Mouse (Mus musculus): ENCODE data around the gene Usp22. TPM values are rescaled to one million over a fixed set of nuclear protein-coding genes. Genes with fewer than 3 reads are reported as not detected.

Gene Usp22
- polyA plus RNA-seq, 1 experiment, result 107 TPM

DNA sequence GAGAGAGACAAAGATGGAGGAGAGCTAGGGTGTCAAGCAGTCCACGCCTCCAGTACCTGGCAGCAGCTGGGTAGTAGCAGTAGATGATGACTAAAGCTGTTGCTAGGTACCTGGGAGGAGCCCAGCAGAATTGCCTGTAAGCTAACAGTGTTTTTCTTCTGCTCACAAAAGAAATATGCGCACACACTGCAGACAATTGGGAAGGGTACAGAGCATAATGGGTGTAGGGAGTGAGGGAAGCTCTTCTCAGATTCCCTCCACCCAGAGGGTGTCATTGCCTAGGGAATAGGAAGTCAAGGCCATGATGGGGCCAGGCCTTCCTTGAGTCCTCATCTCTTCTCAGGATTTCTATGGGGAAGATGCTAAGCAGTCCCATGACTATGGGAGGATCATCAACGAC, 41.1 kb upstream of the Usp22 start:
- no peak overlapping the region for H3K27ac ChIP-seq (ENCODE audit: insufficient read depth, low read length)
- no peak for TF ChIP-seq EP300 (IDR thresholded peaks at IDR 0.05; ENCODE audit: insufficient read depth, low read depth, low read length)
- no peak for TF ChIP-seq CTCF (IDR thresholded peaks at IDR 0.05; ENCODE audit: low read depth, low read length)
- no peak for TF ChIP-seq POLR2A (IDR thresholded peaks at IDR 0.05; ENCODE audit: insufficient read depth, low read length)
- no peaks in the 10 kb centered on the region for H3K27me3 ChIP-seq (ENCODE audit: control insufficient read depth, insufficient read depth, low read length, poor library complexity, severe bottlenecking)
- H3K9me3 ChIP-seq (replicated peaks; ENCODE audit: control insufficient read depth, insufficient read depth, low read length, poor library complexity, severe bottlenecking), result no peaks in the 10 kb centered on the region
- no peak overlapping the region for H3K4me3 ChIP-seq (ENCODE audit: low read depth, low read length)
- H3K9ac ChIP-seq (ENCODE audit: low read depth, poor library complexity, severe bottlenecking), result no peak overlapping the region
- peaks cover 1% of the 10 kb centered on the region for H3K4me1 ChIP-seq (ENCODE audit: control insufficient read depth, insufficient read depth, low read length)
- H3K36me3 ChIP-seq (ENCODE audit: control insufficient read depth, insufficient read depth, low read length, poor library complexity, severe bottlenecking), result no peaks in the 10 kb centered on the region

DNA sequence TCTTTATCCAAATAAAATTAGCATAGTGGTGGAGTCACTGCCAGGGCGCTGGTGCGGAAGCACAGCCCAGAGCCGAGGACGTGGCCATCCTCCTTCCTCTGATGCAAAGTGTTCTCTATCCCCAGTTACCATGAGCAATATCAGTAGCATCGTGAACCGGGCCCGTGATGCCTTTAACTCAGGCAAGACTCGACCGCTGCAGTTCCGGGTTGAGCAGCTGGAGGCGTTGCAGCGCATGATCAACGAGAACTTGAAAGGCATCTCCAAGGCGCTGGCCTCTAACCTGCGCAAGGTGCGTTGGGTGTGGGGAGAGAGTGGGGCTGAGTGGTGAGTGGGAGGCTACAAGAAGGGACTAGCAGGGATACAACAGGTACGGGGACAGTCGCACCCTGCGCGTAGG, 37.2 kb upstream of the Usp22 start:
- Histone ChIP-seq H3K4me3 (ENCODE audit: low read depth, low read length) (no peak overlapping the region), H3K27me3 (ENCODE audit: control insufficient read depth, insufficient read depth, low read length, poor library complexity, severe bottlenecking) (no peaks in the 10 kb centered on the region), H3K27ac (ENCODE audit: insufficient read depth, low read length) (no peak overlapping the region), H3K9ac (ENCODE audit: low read depth, poor library complexity, severe bottlenecking) (no peak overlapping the region), H3K4me1 (ENCODE audit: control insufficient read depth, insufficient read depth, low read length) (peaks cover 1% of the 10 kb centered on the region), H3K36me3 (ENCODE audit: control insufficient read depth, insufficient read depth, low read length, poor library complexity, severe bottlenecking) (no peaks in the 10 kb centered on the region), H3K9me3 (replicated peaks; ENCODE audit: control insufficient read depth, insufficient read depth, low read length, poor library complexity, severe bottlenecking) (no peaks in the 10 kb centered on the region)
- TF ChIP-seq CTCF (IDR thresholded peaks at IDR 0.05; ENCODE audit: low read depth, low read length) (peak; percentile 52), POLR2A (IDR thresholded peaks at IDR 0.05; ENCODE audit: insufficient read depth, low read length) (no peak), EP300 (IDR thresholded peaks at IDR 0.05; ENCODE audit: insufficient read depth, low read depth, low read length) (no peak)

DNA sequence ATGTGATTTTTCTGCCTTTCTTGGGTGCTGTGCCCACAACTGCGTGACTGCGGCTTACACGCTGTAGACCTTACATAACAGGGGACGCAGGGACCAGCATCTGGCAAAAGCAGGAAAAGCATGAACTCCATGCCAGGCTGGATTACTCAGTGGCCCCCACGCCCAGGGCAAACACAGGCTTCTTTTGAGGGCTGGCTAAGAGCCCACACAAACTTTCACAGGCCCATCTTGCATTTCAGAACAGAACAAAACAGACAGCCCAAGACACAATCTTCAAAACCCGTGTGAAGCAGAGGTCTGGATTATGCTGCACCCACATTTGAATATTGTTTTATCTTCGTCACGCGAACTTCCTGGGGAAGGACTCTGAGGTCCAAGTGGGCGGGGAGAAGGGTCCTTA, 33.5 kb upstream of the Usp22 start:
- H3K27me3 ChIP-seq (ENCODE audit: control insufficient read depth, insufficient read depth, low read length, poor library complexity, severe bottlenecking), result no peaks in the 10 kb centered on the region
- peaks cover 1% of the 10 kb centered on the region for H3K4me1 ChIP-seq (ENCODE audit: control insufficient read depth, insufficient read depth, low read length)
- H3K9ac ChIP-seq (ENCODE audit: low read depth, poor library complexity, severe bottlenecking), result no peak overlapping the region
- TF ChIP-seq POLR2A (IDR thresholded peaks at IDR 0.05; ENCODE audit: insufficient read depth, low read length) (no peak), EP300 (IDR thresholded peaks at IDR 0.05; ENCODE audit: insufficient read depth, low read depth, low read length) (no peak), CTCF (IDR thresholded peaks at IDR 0.05; ENCODE audit: low read depth, low read length) (no peak)
- H3K4me3 ChIP-seq (ENCODE audit: low read depth, low read length), result no peak overlapping the region
- H3K36me3 ChIP-seq (ENCODE audit: control insufficient read depth, insufficient read depth, low read length, poor library complexity, severe bottlenecking), result no peaks in the 10 kb centered on the region
- no peaks in the 10 kb centered on the region for H3K9me3 ChIP-seq (replicated peaks; ENCODE audit: control insufficient read depth, insufficient read depth, low read length, poor library complexity, severe bottlenecking)
- H3K27ac ChIP-seq (ENCODE audit: insufficient read depth, low read length), result no peak overlapping the region

DNA sequence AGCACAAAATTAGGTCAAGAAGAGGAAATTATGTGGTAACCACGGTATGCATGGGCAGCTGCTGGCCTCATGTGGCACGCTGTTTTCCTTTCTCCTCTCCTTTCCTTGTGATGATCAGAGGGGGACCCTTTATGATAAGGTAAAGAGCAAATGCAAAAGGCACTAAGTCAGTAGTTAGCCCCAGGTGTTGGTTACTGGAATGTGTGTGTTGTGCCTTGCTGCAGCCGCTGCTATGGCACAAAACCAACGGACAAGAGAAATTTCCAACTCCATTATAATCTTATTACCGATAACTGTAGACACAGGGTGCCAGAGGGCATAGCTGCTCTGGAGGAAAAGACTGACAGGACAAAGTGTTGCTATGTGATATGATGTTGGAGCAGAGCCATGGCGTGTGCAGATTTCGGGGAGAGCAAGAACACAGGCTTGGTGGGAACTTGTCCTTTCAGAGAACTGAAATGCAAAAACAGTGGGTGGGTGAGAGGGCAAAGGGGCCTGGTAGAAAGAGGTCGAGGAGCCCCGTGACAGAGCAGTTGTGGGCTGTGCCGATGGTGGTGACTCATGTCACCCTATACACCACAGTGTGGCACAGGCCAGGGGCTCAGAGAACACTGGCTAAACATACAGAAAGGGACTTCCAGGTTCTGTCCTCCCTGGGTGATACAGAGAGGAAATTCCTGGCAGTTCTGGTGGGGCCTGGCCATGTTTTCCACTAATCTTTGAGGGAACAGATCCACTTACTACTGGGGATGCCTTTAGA, 32.8 kb upstream of the Usp22 start, which contains the start of gene Aldh3a1:
Aldh3a1 (plus strand) TSS at position 51 of the 760 bp plus-strand sequence.
- H3K27ac ChIP-seq (ENCODE audit: insufficient read depth, low read length), result no peak within 1 kb of the TSS
- no peaks in the 10 kb centered on the region for H3K27me3 ChIP-seq (ENCODE audit: control insufficient read depth, insufficient read depth, low read length, poor library complexity, severe bottlenecking)
- no peak within 1 kb of the TSS for H3K4me3 ChIP-seq (ENCODE audit: low read depth, low read length)
- H3K4me1 ChIP-seq (ENCODE audit: control insufficient read depth, insufficient read depth, low read length), result no peaks in the 10 kb centered on the region
- no peaks in the 10 kb centered on the region for H3K9me3 ChIP-seq (replicated peaks; ENCODE audit: control insufficient read depth, insufficient read depth, low read length, poor library complexity, severe bottlenecking)
- TF ChIP-seq EP300 (IDR thresholded peaks at IDR 0.05; ENCODE audit: insufficient read depth, low read depth, low read length), result no peak
- no peak for TF ChIP-seq POLR2A (IDR thresholded peaks at IDR 0.05; ENCODE audit: insufficient read depth, low read length)
- no peak for TF ChIP-seq CTCF (IDR thresholded peaks at IDR 0.05; ENCODE audit: low read depth, low read length)
- no peaks in the 10 kb centered on the region for H3K36me3 ChIP-seq (ENCODE audit: control insufficient read depth, insufficient read depth, low read length, poor library complexity, severe bottlenecking)
- no peak within 1 kb of the TSS for H3K9ac ChIP-seq (ENCODE audit: low read depth, poor library complexity, severe bottlenecking)

DNA sequence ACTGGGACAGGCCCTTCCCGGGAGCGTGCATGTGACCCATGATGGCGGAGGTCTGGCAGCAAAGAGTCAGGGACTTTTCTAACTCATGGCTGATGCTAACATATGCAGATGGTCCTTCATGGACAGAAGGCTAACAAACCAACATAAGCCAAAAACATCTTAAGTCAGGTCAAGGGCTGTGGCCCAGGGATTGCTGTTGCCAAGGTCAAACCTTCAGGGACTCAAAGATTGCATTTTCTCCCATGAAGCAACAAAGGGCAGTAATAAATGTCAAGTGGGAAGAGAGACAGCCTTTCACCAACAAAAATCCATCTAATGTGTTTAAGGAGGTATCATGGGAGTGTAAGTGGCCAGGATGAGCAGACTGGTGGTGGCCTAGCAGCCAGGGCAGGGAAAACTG, 31.3 kb upstream of the Usp22 start:
- no peak overlapping the region for H3K9ac ChIP-seq (ENCODE audit: low read depth, poor library complexity, severe bottlenecking)
- H3K4me3 ChIP-seq (ENCODE audit: low read depth, low read length), result no peak overlapping the region
- no peak overlapping the region for H3K27ac ChIP-seq (ENCODE audit: insufficient read depth, low read length)
- H3K4me1 ChIP-seq (ENCODE audit: control insufficient read depth, insufficient read depth, low read length), result no peaks in the 10 kb centered on the region
- no peaks in the 10 kb centered on the region for H3K27me3 ChIP-seq (ENCODE audit: control insufficient read depth, insufficient read depth, low read length, poor library complexity, severe bottlenecking)
- TF ChIP-seq EP300 (IDR thresholded peaks at IDR 0.05; ENCODE audit: insufficient read depth, low read depth, low read length) (no peak), CTCF (IDR thresholded peaks at IDR 0.05; ENCODE audit: low read depth, low read length) (no peak), POLR2A (IDR thresholded peaks at IDR 0.05; ENCODE audit: insufficient read depth, low read length) (no peak)
- no peaks in the 10 kb centered on the region for H3K9me3 ChIP-seq (replicated peaks; ENCODE audit: control insufficient read depth, insufficient read depth, low read length, poor library complexity, severe bottlenecking)
- no peaks in the 10 kb centered on the region for H3K36me3 ChIP-seq (ENCODE audit: control insufficient read depth, insufficient read depth, low read length, poor library complexity, severe bottlenecking)

DNA sequence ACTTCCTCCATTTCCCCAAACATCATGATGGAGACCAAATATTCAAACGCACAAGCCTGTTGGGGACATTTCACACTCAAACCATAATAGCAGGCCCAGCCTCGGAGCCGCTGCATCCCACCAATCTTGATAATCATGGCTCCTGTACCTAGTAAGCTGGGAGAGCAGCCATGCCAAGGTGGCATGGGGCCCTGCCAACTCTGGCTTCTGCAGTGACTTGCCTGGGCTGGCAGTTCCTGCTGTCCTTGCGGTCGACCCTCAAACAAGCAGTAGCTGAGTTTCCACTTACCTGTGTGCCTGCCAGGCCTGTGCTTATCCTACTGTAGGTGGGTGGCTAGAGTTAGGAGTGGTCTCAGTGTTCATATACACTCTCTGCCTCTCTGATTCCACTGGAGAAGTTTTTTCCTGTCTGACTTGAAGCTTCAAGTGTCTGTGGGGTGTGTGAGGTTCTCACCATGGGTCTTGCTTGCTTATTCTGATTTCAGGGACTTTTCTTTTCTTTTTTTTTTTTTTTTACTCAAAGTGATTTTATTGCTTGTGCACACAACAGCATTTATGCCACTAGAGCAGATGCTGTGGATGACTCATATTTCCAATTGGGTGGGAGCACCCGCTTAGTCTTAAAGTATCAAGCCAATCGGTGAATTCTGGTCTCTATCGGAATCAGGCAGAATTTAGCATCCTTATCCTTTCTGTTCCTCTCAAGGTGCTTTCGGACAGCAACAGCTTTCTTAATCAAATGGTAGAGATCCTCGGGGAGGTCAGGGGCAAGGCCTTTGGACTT, 30.5 kb upstream of the Usp22 start:
- Histone ChIP-seq H3K9ac (ENCODE audit: low read depth, poor library complexity, severe bottlenecking) (no peak overlapping the region), H3K9me3 (replicated peaks; ENCODE audit: control insufficient read depth, insufficient read depth, low read length, poor library complexity, severe bottlenecking) (no peaks in the 10 kb centered on the region), H3K36me3 (ENCODE audit: control insufficient read depth, insufficient read depth, low read length, poor library complexity, severe bottlenecking) (no peaks in the 10 kb centered on the region), H3K27ac (ENCODE audit: insufficient read depth, low read length) (no peak overlapping the region), H3K4me1 (ENCODE audit: control insufficient read depth, insufficient read depth, low read length) (no peaks in the 10 kb centered on the region), H3K27me3 (ENCODE audit: control insufficient read depth, insufficient read depth, low read length, poor library complexity, severe bottlenecking) (no peaks in the 10 kb centered on the region), H3K4me3 (ENCODE audit: low read depth, low read length) (no peak overlapping the region)
- TF ChIP-seq CTCF (IDR thresholded peaks at IDR 0.05; ENCODE audit: low read depth, low read length) (no peak), POLR2A (IDR thresholded peaks at IDR 0.05; ENCODE audit: insufficient read depth, low read length) (no peak), EP300 (IDR thresholded peaks at IDR 0.05; ENCODE audit: insufficient read depth, low read depth, low read length) (no peak)
